Mouse (Mus musculus) forebrain, postnatal 0 days (tissue): ENCODE data around the gene Csf3. TPM values are rescaled to one million over a fixed set of nuclear protein-coding genes. Genes with fewer than 3 reads are reported as not detected.
"Not testable (repeated sequence)": the region's sequence is repeated elsewhere in the genome, so short reads cannot be mapped to it uniquely, and the experiment has no call there.

Source experiments
- ATAC-seq: fragments of 200-750 bp; cut with Nextera tagmentation; 2 replicates; pipeline ENCODE4 v1.8.0; 2017; ENCODE audit warnings: mild to moderate bottlenecking, moderate library complexity
- DNase-seq: peaks from one replicate; pipeline ENCODE4 v3.0.0-alpha.2; 2015
- H3K27ac ChIP-seq: fragments of 300-500 bp; sonication (generic); 2 replicates; pipeline ENCODE4 v1.5.1; 2014; ENCODE audit warnings: low read depth, mild to moderate bottlenecking, antibody characterized with exemption, low read length, moderate library complexity, mixed read lengths
- H3K27me3 ChIP-seq: fragments of 300-500 bp; sonication (generic); 2 replicates; pipeline ENCODE4 v1.6.1; 2014; ENCODE audit warnings: mild to moderate bottlenecking, low read length, mixed read lengths; ENCODE audit not compliant: insufficient read depth
- H3K36me3 ChIP-seq: fragments of 300-500 bp; sonication (generic); 2 replicates; pipeline ENCODE4 v1.6.1; 2014; ENCODE audit warnings: mild to moderate bottlenecking, moderate library complexity; ENCODE audit not compliant: insufficient read depth
- H3K4me1 ChIP-seq: fragments of 300-500 bp; sonication (generic); 2 replicates; pipeline ENCODE4 v1.6.1; 2014; ENCODE audit warnings: antibody characterized with exemption; ENCODE audit not compliant: insufficient read depth
- H3K4me2 ChIP-seq: fragments of 300-500 bp; sonication (generic); 2 replicates; pipeline ENCODE4 v1.6.1; 2014; ENCODE audit warnings: low read depth, mild to moderate bottlenecking, moderate library complexity
- H3K4me3 ChIP-seq: fragments of 300-500 bp; sonication (generic); 2 replicates; pipeline ENCODE4 v1.5.1; 2014; ENCODE audit warnings: low read depth, low read length, mixed read lengths
- H3K9ac ChIP-seq: fragments of 300-500 bp; sonication (generic); 2 replicates; pipeline ENCODE4 v1.6.1; 2014; ENCODE audit warnings: mild to moderate bottlenecking
- H3K9me3 ChIP-seq: fragments of 300-500 bp; sonication (generic); 2 replicates; pipeline ENCODE4 v1.6.1; 2016; ENCODE audit warnings: low read length
- CTCF ChIP-seq: sonication (generic); IDR thresholded peaks from 2 replicates; pipeline ENCODE4 v1.5.1; 2016; ENCODE audit warnings: antibody characterized with exemption, control low read depth, low read depth
- WGBS: fragments of 180-500 bp; shearing (Covaris S2); extraction: QIAGEN DNeasy Blood & Tissue Kit; methylation state at CpG from one replicate; pipeline ENCODE4 v1.1.7; 2014; 5-methylcytosine and 5-hydroxymethylcytosine counted together
- polyA plus RNA-seq: library from polyadenylated mRNA; unstranded; fragments of >200 nt; fragmentation: Nextera tagmentation; extraction: Ambion mirVana; gene quantifications from 2 replicates; pipeline ENCODE4 v1.2.1, GENCODE M21; 2015
- total RNA-seq: library from RNA; depleted of rRNA; stranded (reverse); fragments of >200 nt; gene quantifications from 2 replicates; pipeline ENCODE4 v1.2.3, GENCODE M21; 2014

Gene Csf3
- total and polyA plus RNA-seq, 2 experiments from 2014 or later: not detected

GRCm38 (mm10) chr11:98707401-98708281 lies 6.6 kb downstream of the Csf3 start:
- H3K4me2 ChIP-seq: no peak overlapping the region
- H3K4me3 ChIP-seq: no peak overlapping the region
- H3K36me3 ChIP-seq: peaks cover 75% of the 10 kb centered on the region
- no peaks in the 10 kb centered on the region for H3K9me3 ChIP-seq
- H3K9ac ChIP-seq: no peak overlapping the region
- ATAC-seq (no peak), DNase-seq (no peak)
- H3K27ac ChIP-seq: no peak overlapping the region
- H3K4me1 ChIP-seq: no peaks in the 10 kb centered on the region
- no peak for TF ChIP-seq CTCF
- 78% methylated on average over 22 of the region's 22 CpGs for WGBS
- no peaks in the 10 kb centered on the region for H3K27me3 ChIP-seq

GRCm38 (mm10) chr11:98708282-98708956 lies 7.4 kb downstream of the Csf3 start:
- no peak for TF ChIP-seq CTCF
- H3K4me3 ChIP-seq: no peak overlapping the region
- no peak for DNase-seq
- H3K9ac ChIP-seq: no peak overlapping the region
- no peaks in the 10 kb centered on the region for H3K27me3 ChIP-seq
- H3K9me3 ChIP-seq: no peaks in the 10 kb centered on the region
- peaks cover 81% of the 10 kb centered on the region for H3K36me3 ChIP-seq
- H3K4me1 ChIP-seq: no peaks in the 10 kb centered on the region
- H3K27ac ChIP-seq: no peak overlapping the region
- WGBS: 79% methylated on average over 19 of the region's 19 CpGs
- H3K4me2 ChIP-seq: no peak overlapping the region
- ATAC-seq: no peak

DNA sequence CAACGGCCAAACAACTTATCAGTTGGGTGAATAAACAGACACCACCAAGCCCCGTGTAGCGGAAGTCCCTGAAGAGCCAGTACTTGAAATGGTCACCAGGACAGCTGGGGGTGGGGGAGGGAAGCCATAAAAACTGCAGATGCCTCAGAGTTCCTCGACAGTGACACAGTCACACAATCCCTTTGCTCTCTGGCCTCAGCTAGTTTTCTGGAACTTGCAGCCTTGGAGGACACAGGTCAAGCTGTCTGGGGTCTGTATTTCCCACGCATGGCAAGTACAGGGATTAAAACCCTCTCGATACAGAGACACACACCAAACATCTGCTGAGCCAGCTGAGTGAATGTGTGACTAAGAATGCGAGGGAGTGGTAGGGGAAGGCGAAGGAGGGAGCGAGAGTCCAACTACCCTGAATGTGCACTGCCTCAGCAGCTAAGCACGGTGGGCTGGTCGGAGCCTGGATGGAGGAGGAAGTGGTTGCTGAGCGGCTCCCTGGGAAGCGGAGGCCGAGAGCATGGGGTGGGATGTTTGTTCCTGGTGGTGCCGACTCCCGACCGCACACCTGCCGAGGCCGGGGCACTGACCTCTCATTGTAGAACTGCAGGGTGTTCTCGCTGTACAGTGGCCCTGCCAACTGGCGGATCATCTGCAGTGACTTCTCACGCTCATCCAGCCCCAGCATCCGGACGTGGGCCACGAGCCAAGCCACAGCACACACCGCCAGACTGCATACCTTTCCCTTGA lies 8.1 kb downstream of the Csf3 start:
- H3K4me2 ChIP-seq: no peak overlapping the region
- DNase-seq (no peak), ATAC-seq (no peak)
- TF ChIP-seq CTCF: no peak
- WGBS: 86% methylated on average over 26 of the region's 26 CpGs
- H3K27me3 ChIP-seq: no peaks in the 10 kb centered on the region
- no peak overlapping the region for H3K9ac ChIP-seq
- peaks cover 86% of the 10 kb centered on the region for H3K36me3 ChIP-seq
- no peak overlapping the region for H3K27ac ChIP-seq
- no peaks in the 10 kb centered on the region for H3K9me3 ChIP-seq
- H3K4me1 ChIP-seq: no peaks in the 10 kb centered on the region
- no peak overlapping the region for H3K4me3 ChIP-seq

GRCm38 (mm10) chr11:98710416-98711045 lies 9.5 kb downstream of the Csf3 start:
- 56% methylated on average over 12 of the region's 12 CpGs for WGBS

DNA sequence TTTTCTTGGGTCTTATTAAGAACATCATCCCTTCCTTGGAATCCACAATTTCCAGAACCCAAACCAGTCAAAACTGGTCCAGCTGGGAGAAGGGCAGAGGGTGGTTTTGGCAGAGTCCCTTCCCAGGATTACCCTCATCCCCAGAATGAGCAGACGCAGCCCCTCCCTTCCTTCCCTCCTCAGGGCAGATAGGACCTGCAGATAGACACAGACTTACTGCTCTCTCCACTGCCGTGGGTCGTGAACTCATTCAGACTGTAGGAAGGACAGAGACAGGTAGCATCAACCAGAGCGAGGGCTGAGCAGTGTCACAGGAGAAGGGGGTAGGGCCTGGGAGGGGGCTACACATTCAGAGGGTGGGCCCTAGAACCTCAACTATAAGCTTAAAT lies 10.0 kb downstream of the Csf3 start:
- WGBS: 92% methylated on average over 4 of the region's 4 CpGs
- Histone ChIP-seq H3K9me3 (no peaks in the 10 kb centered on the region), H3K4me1 (no peaks in the 10 kb centered on the region), H3K9ac (no peak overlapping the region), H3K27ac (no peak overlapping the region), H3K4me2 (no peak overlapping the region), H3K4me3 (no peak overlapping the region), H3K36me3 (peaks cover 85% of the 10 kb centered on the region), H3K27me3 (no peaks in the 10 kb centered on the region)
- ATAC-seq (no peak), DNase-seq (no peak)
- TF ChIP-seq CTCF: no peak

More at GRCm38 (mm10) chr11:98710416-98711045, 9.5 kb downstream of the Csf3 start:
- Histone ChIP-seq H3K27me3 (no peaks in the 10 kb centered on the region), H3K27ac (no peak overlapping the region), H3K9ac (no peak overlapping the region), H3K4me3 (no peak overlapping the region), H3K4me1 (no peaks in the 10 kb centered on the region), H3K9me3 (no peaks in the 10 kb centered on the region), H3K36me3 (peaks cover 85% of the 10 kb centered on the region), H3K4me2 (no peak overlapping the region)
- peak; percentile 98 for TF ChIP-seq CTCF
- DNase-seq: peak; percentile 84
- peak; percentile 36; the same call in 1 of the 2 replicates for ATAC-seq

DNA sequence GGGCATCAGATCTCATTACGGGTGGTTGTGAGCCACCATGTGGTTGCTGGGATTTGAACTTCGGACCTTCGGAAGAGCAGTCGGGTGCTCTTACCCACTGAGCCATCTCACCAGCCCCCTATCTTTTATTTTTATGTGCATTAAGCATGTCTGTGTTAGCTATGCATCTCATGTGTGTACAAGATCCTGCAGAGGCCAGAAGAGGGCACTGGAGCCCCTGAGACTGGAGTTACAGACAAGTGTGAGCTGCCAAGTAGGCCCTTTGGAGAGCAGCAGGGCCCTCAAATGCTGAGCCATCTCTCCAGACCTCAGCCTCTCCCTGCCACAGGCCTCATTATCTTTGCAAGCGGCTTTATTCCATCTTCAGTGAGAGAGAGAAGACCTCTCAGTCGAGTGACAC lies 10.9 kb downstream of the Csf3 start:
- not testable (repeated sequence) for H3K4me1 ChIP-seq, H3K4me2 ChIP-seq, H3K9ac ChIP-seq, H3K27ac ChIP-seq, H3K4me3 ChIP-seq, H3K27me3 ChIP-seq, H3K9me3 ChIP-seq
- DNase-seq: peak; percentile 70
- 89% methylated on average over 6 of the region's 6 CpGs for WGBS
- peak; percentile 66 for TF ChIP-seq CTCF
- H3K36me3 ChIP-seq: peaks cover 84% of the 10 kb centered on the region
- ATAC-seq: peak; percentile 76
